In the genomic region with DNA sequence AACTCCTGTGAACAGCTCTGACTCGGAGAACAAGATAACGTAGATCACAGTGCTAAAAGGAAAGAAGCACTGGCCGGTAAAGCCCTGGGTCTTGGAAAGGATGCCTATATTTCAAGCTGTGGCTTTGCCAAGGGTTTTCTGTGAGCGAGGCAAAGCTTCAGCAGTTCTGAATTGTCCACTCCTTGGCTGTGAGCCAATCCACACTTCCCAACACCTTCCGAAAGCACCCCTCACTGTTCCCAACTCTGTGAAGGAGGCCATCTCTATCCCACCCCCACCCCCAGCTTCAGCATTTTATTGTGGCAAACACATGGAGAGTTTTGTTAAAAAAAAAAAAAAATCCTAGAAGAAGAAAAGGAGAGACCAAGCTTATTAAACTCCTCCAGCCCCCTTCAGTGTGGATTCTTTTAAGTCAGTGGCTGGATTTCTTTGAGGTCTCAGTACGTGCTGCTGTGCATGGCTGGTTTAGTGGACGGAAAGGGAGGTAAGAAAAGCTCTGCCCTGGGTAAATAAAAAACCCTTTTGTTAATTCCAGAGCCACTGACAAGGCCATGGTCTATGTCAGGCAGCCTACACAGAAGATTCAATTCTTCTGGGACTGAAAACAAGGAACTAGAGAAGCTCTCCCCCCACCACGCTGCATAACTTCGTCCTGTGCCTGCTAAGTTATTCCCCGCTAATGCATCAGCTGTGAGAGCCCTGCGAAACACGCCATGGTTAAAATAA, we compare ENCODE assay signal across 8 mouse cellular contexts.
DNase-seq lines count a peak whose midpoint lies in the region; ATAC-seq and TF ChIP-seq lines count a peak whose summit lies in the region.

No protein-coding gene starts in this region.

- no peaks in the 10 kb centered on the region for H3K9me3 ChIP-seq in intestine, embryonic 14.5 days (ENCODE audit: control insufficient read depth, low read length)
- H3K9me3 ChIP-seq in intestine, postnatal 0 days (ENCODE audit: control insufficient read depth): no peaks in the 10 kb centered on the region
- H3K9me3 ChIP-seq in forebrain, embryonic 13.5 days (replicated peaks): no peaks in the 10 kb centered on the region
- no peaks in the 10 kb centered on the region for H3K9me3 ChIP-seq in midbrain, embryonic 11.5 days (ENCODE audit: control insufficient read depth, low read length)

- peaks cover 28% of the 10 kb centered on the region; the same call in 1 of the 2 replicates for H3K4me1 ChIP-seq in intestine, embryonic 14.5 days (replicated peaks; ENCODE audit: control insufficient read depth, insufficient read depth, low read length)
- H3K4me1 ChIP-seq in intestine, postnatal 0 days (replicated peaks; ENCODE audit: control insufficient read depth, insufficient read depth, low read length): no peaks in the 10 kb centered on the region
- peaks cover 30% of the 10 kb centered on the region for H3K4me1 ChIP-seq in forebrain, embryonic 13.5 days
- H3K4me1 ChIP-seq in midbrain, embryonic 11.5 days (ENCODE audit: control insufficient read depth, insufficient read depth, low read length): peaks cover 32% of the 10 kb centered on the region

- TF ChIP-seq CTCF in intestine, postnatal 0 days (IDR thresholded peaks at IDR 0.05; ENCODE audit: low read depth): no peak
- TF ChIP-seq CTCF in brain, embryonic 14.5 days (IDR thresholded peaks at IDR 0.05; ENCODE audit: borderline replicate concordance, extremely low read depth, insufficient read depth, insufficient read length): no peak

- no peak overlapping the region for H3K9ac ChIP-seq in intestine, embryonic 14.5 days (ENCODE audit: low read length)
- H3K9ac ChIP-seq in intestine, postnatal 0 days (ENCODE audit: low read depth, low read length): no peak overlapping the region
- no peak overlapping the region for H3K9ac ChIP-seq in forebrain, embryonic 13.5 days
- H3K9ac ChIP-seq in midbrain, embryonic 11.5 days (ENCODE audit: low read length): peak overlapping the region; percentile 42; the same call in 1 of the 2 replicates

- WGBS in intestine, embryonic 14.5 days: 34% methylated on average over 12 of the region's 12 CpGs
- WGBS in intestine, postnatal 0 days: 63% methylated on average over 12 of the region's 12 CpGs
- WGBS in forebrain, embryonic 13.5 days: 6% methylated on average over 12 of the region's 12 CpGs
- WGBS in midbrain, embryonic 11.5 days: 27% methylated on average over 12 of the region's 12 CpGs

- TF ChIP-seq POLR2A in brain, embryonic 14.5 days (IDR thresholded peaks at IDR 0.05; ENCODE audit: borderline replicate concordance, extremely low read depth, insufficient read depth, insufficient read length, poor library complexity, severe bottlenecking): no peak

- no peaks in the 10 kb centered on the region for H3K36me3 ChIP-seq in intestine, embryonic 14.5 days (ENCODE audit: control insufficient read depth, insufficient read depth, low read length)
- H3K36me3 ChIP-seq in intestine, postnatal 0 days (ENCODE audit: control insufficient read depth, insufficient read depth): no peaks in the 10 kb centered on the region
- H3K36me3 ChIP-seq in forebrain, embryonic 13.5 days (ENCODE audit: poor library complexity, severe bottlenecking): no peaks in the 10 kb centered on the region
- no peaks in the 10 kb centered on the region for H3K36me3 ChIP-seq in midbrain, embryonic 11.5 days (ENCODE audit: control insufficient read depth, insufficient read depth, low read length)

- peak overlapping the region; percentile 51 for H3K27ac ChIP-seq in intestine, embryonic 14.5 days (ENCODE audit: low read depth)
- H3K27ac ChIP-seq in intestine, postnatal 0 days (ENCODE audit: low read depth, low read length): no peak overlapping the region
- peak overlapping the region; percentile 66 for H3K27ac ChIP-seq in forebrain, embryonic 13.5 days
- H3K27ac ChIP-seq in midbrain, embryonic 11.5 days (ENCODE audit: low read depth, low read length): peak overlapping the region; percentile 82

- ATAC-seq in intestine, embryonic 14.5 days (replicated peaks; ENCODE audit: low FRiP score, low TSS enrichment, low read depth): 0 out of 2 replicates have a peak, but pooled peaks have one; percentile 22
- ATAC-seq in intestine, postnatal 0 days: no peak
- ATAC-seq in forebrain, embryonic 13.5 days: peak; percentile 79
- ATAC-seq in midbrain, embryonic 11.5 days (ENCODE audit: low FRiP score): peak; percentile 84
- ATAC-seq in granulocyte monocyte progenitor cell, adult 5-6 weeks (replicated peaks; ENCODE audit: poor library complexity, severe bottlenecking): no peak

- peak; percentile 67 for DNase-seq in intestine, embryonic 14.5 days (ENCODE audit: low spot score)
- DNase-seq in brain, embryonic 14.5 days (ENCODE audit: low read depth): peak; percentile 89
- peak; percentile 93 for DNase-seq in midbrain, embryonic 11.5 days (ENCODE audit: low spot score, missing footprints)
- DNase-seq in frontal cortex, postnatal 25 days (ENCODE audit: low spot score in 2 of 2): no peak
- no peak for DNase-seq in B cell, adult 2 months

- H3K4me2 ChIP-seq in intestine, embryonic 14.5 days (ENCODE audit: low read length): peak overlapping the region; percentile 13; the same call in 1 of the 2 replicates
- no peak overlapping the region for H3K4me2 ChIP-seq in intestine, postnatal 0 days (replicated peaks; ENCODE audit: low read depth)
- peak overlapping the region; percentile 25 for H3K4me2 ChIP-seq in forebrain, embryonic 13.5 days
- H3K4me2 ChIP-seq in midbrain, embryonic 11.5 days: peak overlapping the region; percentile 26; the same call in 1 of the 2 replicates

- H3K4me3 ChIP-seq in intestine, embryonic 14.5 days (ENCODE audit: low read depth, low read length): no peak overlapping the region
- H3K4me3 ChIP-seq in intestine, postnatal 0 days (ENCODE audit: low read depth, low read length): no peak overlapping the region
- no peak overlapping the region for H3K4me3 ChIP-seq in forebrain, embryonic 13.5 days
- no peak overlapping the region for H3K4me3 ChIP-seq in midbrain, embryonic 11.5 days (ENCODE audit: low read depth, low read length)

- no peaks in the 10 kb centered on the region for H3K27me3 ChIP-seq in intestine, embryonic 14.5 days (replicated peaks; ENCODE audit: control insufficient read depth, insufficient read depth, low read length)
- H3K27me3 ChIP-seq in intestine, postnatal 0 days (replicated peaks; ENCODE audit: control insufficient read depth, insufficient read depth, low read length): no peaks in the 10 kb centered on the region
- H3K27me3 ChIP-seq in forebrain, embryonic 13.5 days: no peaks in the 10 kb centered on the region
- no peaks in the 10 kb centered on the region for H3K27me3 ChIP-seq in midbrain, embryonic 11.5 days (ENCODE audit: control insufficient read depth, insufficient read depth, low read length)

Comparison
In these comparisons a context has a peak if more than half of its experiments do, and no peak if none do; other contexts are left out.
1. ATAC-seq: peak in intestine, embryonic 14.5 days (single experiment), forebrain, embryonic 13.5 days (single experiment) and midbrain, embryonic 11.5 days (single experiment); none in intestine, postnatal 0 days (single experiment) and granulocyte monocyte progenitor cell, adult 5-6 weeks (single experiment).
2. DNase-seq: peak in intestine, embryonic 14.5 days (single experiment), brain, embryonic 14.5 days (single experiment) and midbrain, embryonic 11.5 days (single experiment); none in frontal cortex, postnatal 25 days (0 of 2) and B cell, adult 2 months (0 of 2).